Mouse (Mus musculus): Measurements from ENCODE around the gene Slc39a11. TPM values are rescaled to one million over a fixed set of nuclear protein-coding genes. Genes with fewer than 3 reads are reported as not detected.
A peak's percentile ranks its signal among the peaks of the same experiment; 100 is the strongest.

Slc39a11 gene
- total and polyA plus RNA-seq, 3 experiments = 43.2 to 54.4 (median 51.0) TPM

DNA sequence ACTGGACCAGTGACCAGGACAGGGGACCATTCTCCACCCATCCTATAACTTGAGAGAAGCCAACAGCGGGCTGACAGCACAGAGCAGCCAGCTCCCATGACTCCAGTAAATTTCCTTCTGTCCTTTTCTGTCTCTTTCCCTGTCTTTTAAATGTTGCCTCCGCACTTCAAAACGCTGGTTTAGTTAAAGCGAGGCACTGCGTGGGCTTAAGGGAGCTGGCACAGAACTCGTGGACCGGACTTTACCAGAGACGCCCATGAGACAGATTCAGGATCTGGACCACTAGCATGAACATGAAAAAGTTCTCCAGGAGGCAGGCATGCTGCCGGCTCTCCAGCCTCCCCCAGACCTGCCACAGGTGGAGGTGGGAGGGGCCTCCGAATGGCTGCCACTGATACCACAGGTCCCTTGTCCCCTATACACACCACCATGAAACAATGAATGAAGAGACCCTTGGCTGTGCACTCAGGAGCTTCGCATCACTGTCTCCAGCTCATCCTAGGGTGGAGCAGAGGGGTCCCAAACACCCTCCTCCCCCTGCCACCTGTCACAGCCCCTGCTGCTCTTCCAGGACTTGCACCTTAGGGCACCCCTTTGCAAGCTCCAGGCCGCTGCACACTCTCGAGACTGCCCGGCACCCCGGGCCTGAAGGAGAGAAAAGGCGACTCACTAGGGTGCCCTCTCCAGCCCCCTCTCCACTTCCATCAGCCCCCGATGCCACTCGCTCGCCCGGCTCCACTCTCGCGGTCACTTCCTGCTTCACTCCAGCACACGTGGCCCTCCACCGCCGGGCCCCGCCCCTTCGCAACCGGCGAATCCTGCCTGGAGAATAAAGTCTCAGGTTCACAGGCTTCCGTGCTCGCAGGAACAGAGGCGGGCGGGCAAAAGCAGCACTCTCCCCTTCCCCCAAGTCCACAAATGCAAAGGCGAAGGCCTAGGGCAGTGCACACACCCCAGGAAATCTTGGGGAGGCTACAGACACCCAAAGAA lies 84.6 kb downstream of the Slc39a11 start:
- dilution Hi-C loops (cut with MboI; ENCODE audit: extremely low pct_ligation_motif_present, extremely low pct_unique_long_range_greater_than_20kb, low sequenced_read_pairs) (no loop called here), in situ Hi-C loops (cut with MboI; ENCODE audit: low pct_ligation_motif_present, low pct_unique_long_range_greater_than_20kb, low sequenced_read_pairs) (no loop called here)
- Histone ChIP-seq H3K27ac (ENCODE audit: insufficient read depth, low read depth) (no peak overlapping the region), H3K9ac (ENCODE audit: insufficient read depth, low read depth) (peak overlapping the region; percentile 61), H3K4me3 (replicated peaks in 1 of 3; ENCODE audit: low read depth in 2 of 3, low read length in 2 of 3, poor library complexity in 1 of 3) (peak overlapping the region; percentile 79 to 96 (median 85)), H3K9me3 (replicated peaks; ENCODE audit: low read length) (no peaks in the 10 kb centered on the region), H3K79me2 (replicated peaks; ENCODE audit: control insufficient read depth, extremely low read depth, insufficient read depth, poor library complexity, severe bottlenecking) (no peaks in the 10 kb centered on the region), H3K27me3 (replicated peaks) (no peaks in the 10 kb centered on the region), H3K36me3 (replicated peaks in 1 of 2; ENCODE audit: control insufficient read depth in 1 of 2, insufficient read depth in 1 of 2, low read length in 1 of 2) (peaks cover 4 to 28% of the 10 kb centered on the region in 2 experiments), H3K4me1 (ENCODE audit: control insufficient read depth in 1 of 2, insufficient read depth in 2 of 2) (peaks cover 3 to 31% of the 10 kb centered on the region in 2 experiments; a peak in 3 of 4 replicates), H3K4me2 (ENCODE audit: insufficient read depth, low read depth, poor library complexity, severe bottlenecking) (peak overlapping the region; percentile 86)
- TF ChIP-seq ZMIZ1 (IDR thresholded peaks at IDR 0.05; ENCODE audit: low read depth, low read length) (peak; percentile 69), ZC3H11A (IDR thresholded peaks at IDR 0.05; ENCODE audit: low read depth, low read length) (no peak), MAZ (IDR thresholded peaks at IDR 0.05; ENCODE audit: low read depth, low read length) (peak; percentile 27; the same call in 1 of the 2 replicates), POLR2A (IDR thresholded peaks at IDR 0.05; ENCODE audit: low read depth, low read length) (peak; percentile 93), JUND (conservative IDR thresholded peaks at IDR 0.05; ENCODE audit: low read depth, low read length) (no peak), ZNF384 (IDR thresholded peaks at IDR 0.05; ENCODE audit: low read depth, low read length) (no peak), TCF12 (IDR thresholded peaks at IDR 0.05; ENCODE audit: low read depth, low read length) (0 out of 2 replicates have a peak, but pooled peaks have one; percentile 53), GABPA (IDR thresholded peaks at IDR 0.05; ENCODE audit: insufficient replicate concordance, low read depth, low read length) (no peak), KAT2A (IDR thresholded peaks at IDR 0.05; ENCODE audit: insufficient replicate concordance, low read length) (no peak), JUN (IDR thresholded peaks at IDR 0.05; ENCODE audit: insufficient read depth, low read depth, low read length) (no peak), USF2 (conservative IDR thresholded peaks at IDR 0.05; ENCODE audit: low read depth, low read length) (peak; percentile 69), ELF1 (IDR thresholded peaks at IDR 0.05; ENCODE audit: low read depth, low read length) (peak; percentile 96), CHD2 (IDR thresholded peaks at IDR 0.05; ENCODE audit: low read length) (peak; percentile 81), USF1 (IDR thresholded peaks at IDR 0.05; ENCODE audit: low read depth, low read length) (peak; percentile 90), EP300 (IDR thresholded peaks at IDR 0.05; ENCODE audit: low read length) (no peak), NRF1 (IDR thresholded peaks at IDR 0.05; ENCODE audit: low read depth, low read length) (no peak), PAX5 (IDR thresholded peaks at IDR 0.05; ENCODE audit: low read length) (no peak), UBTF (IDR thresholded peaks at IDR 0.05; ENCODE audit: low read depth, low read length) (no peak), NELFE (IDR thresholded peaks at IDR 0.05; ENCODE audit: low read depth, low read length) (peak; percentile 77), MEF2A (IDR thresholded peaks at IDR 0.05; ENCODE audit: borderline replicate concordance, low read depth, low read length) (peak; percentile 77; the same call in 1 of the 2 replicates), MXI1 (IDR thresholded peaks at IDR 0.05; ENCODE audit: low read depth, low read length) (peak; percentile 100), RCOR1 (conservative IDR thresholded peaks at IDR 0.05; ENCODE audit: low read depth, low read length) (no peak), TBP (conservative IDR thresholded peaks at IDR 0.05; ENCODE audit: low read depth, low read length) (0 out of 2 replicates have a peak, but pooled peaks have one; percentile 46), CTCF (conservative IDR thresholded peaks at IDR 0.05 in 1 of 2, IDR thresholded peaks at IDR 0.05 in 1 of 2; ENCODE audit: low read depth in 2 of 2, low read length in 2 of 2) (no peak), POLR2AphosphoS2 (IDR thresholded peaks at IDR 0.05; ENCODE audit: low read depth, low read length) (no peak), ETS1 (conservative IDR thresholded peaks at IDR 0.05; ENCODE audit: low read depth, low read length) (no peak), MAX (IDR thresholded peaks at IDR 0.05; ENCODE audit: low read length) (peak; percentile 97), ZKSCAN1 (IDR thresholded peaks at IDR 0.05; ENCODE audit: borderline replicate concordance, low read depth, low read length) (no peak), MAFK (IDR thresholded peaks at IDR 0.05; ENCODE audit: insufficient replicate concordance, low read length) (no peak), IRF4 (IDR thresholded peaks at IDR 0.05; ENCODE audit: low read depth, low read length) (peak; percentile 67; the same call in 1 of the 2 replicates), E2F4 (IDR thresholded peaks at IDR 0.05; ENCODE audit: insufficient replicate concordance, low read depth, low read length) (no peak), MYC (IDR thresholded peaks at IDR 0.05; ENCODE audit: low read depth, low read length) (peak; percentile 94), RAD21 (IDR thresholded peaks at IDR 0.05; ENCODE audit: low read depth, low read length) (no peak), HCFC1 (IDR thresholded peaks at IDR 0.05; ENCODE audit: low read depth, low read length) (peak; percentile 72), SIN3A (IDR thresholded peaks at IDR 0.05; ENCODE audit: low read length) (peak; percentile 99), SMC3 (IDR thresholded peaks at IDR 0.05; ENCODE audit: low read depth, low read length) (no peak), BHLHE40 (IDR thresholded peaks at IDR 0.05; ENCODE audit: low read depth, low read length) (peak; percentile 73), CHD1 (IDR thresholded peaks at IDR 0.05; ENCODE audit: low read depth, low read length) (no peak)
- peak; percentile 94 for DNase-seq (ENCODE audit: extremely low read depth)

All from CH12.LX (cell line).